In genomic region chr17:45628885-45629855, GRCm38 (mm10) we compare ENCODE assay signal across 9 mouse cellular contexts. TPM values are rescaled to one million over a fixed set of nuclear protein-coding genes. Genes with fewer than 3 reads are reported as not detected.
DNase-seq lines count a peak whose midpoint lies in the region; ATAC-seq lines count a peak whose summit lies in the region.
"Had no signal": no experiment of that assay in that cellular context is flagged by ENCODE, and none has a peak within 500 bp of the region (broad histone marks: within the 10 kb centered on the region; RNA-seq: fewer than 3 reads in every experiment).

No protein-coding gene starts in this region.

- peak overlapping the region; percentile 82 for H3K27ac ChIP-seq in forebrain, embryonic 15.5 days (replicated peaks)
- H3K27ac ChIP-seq in midbrain, embryonic 13.5 days = no peak overlapping the region

- no peaks in the 10 kb centered on the region for H3K36me3 ChIP-seq in forebrain, embryonic 15.5 days
- no peaks in the 10 kb centered on the region for H3K36me3 ChIP-seq in midbrain, embryonic 13.5 days

- DNase-seq in heart, adult 18-20 months = peak; percentile 35 to 36
- no peak for DNase-seq in heart, postnatal 25 days (ENCODE audit: low spot score)
- DNase-seq in kidney, adult 9 months = peak; percentile 41
- no peak for DNase-seq in cerebellum, adult 9-11 months
- no peak for DNase-seq in layer of hippocampus, adult 8-10 months (ENCODE audit: low spot score in 2 of 2)
- no peak for DNase-seq in left cerebral cortex, adult 9 months (ENCODE audit: low spot score in 2 of 2)

- H3K9ac ChIP-seq in forebrain, embryonic 15.5 days (replicated peaks) = peak overlapping the region; percentile 62; the same call in 1 of the 2 replicates
- no peak overlapping the region for H3K9ac ChIP-seq in midbrain, embryonic 13.5 days (replicated peaks)

- 74% methylated on average over 13 of the region's 13 CpGs for WGBS in forebrain, embryonic 15.5 days
- WGBS in midbrain, embryonic 13.5 days = 69% methylated on average over 13 of the region's 13 CpGs

- H3K9me3 ChIP-seq in forebrain, embryonic 15.5 days = no peaks in the 10 kb centered on the region
- H3K9me3 ChIP-seq in midbrain, embryonic 13.5 days = no peaks in the 10 kb centered on the region

- H3K4me3 ChIP-seq in forebrain, embryonic 15.5 days = peak overlapping the region; percentile 49
- peak overlapping the region; percentile 42 for H3K4me3 ChIP-seq in midbrain, embryonic 13.5 days (replicated peaks)

- H3K27me3 ChIP-seq in forebrain, embryonic 15.5 days = no peaks in the 10 kb centered on the region
- H3K27me3 ChIP-seq in midbrain, embryonic 13.5 days = 0 out of 2 replicates have a peak, but pooled peaks cover 5% of the 10 kb centered on the region
- H3K27me3 ChIP-seq: CH12.LX had no signal

- peaks cover 19% of the 10 kb centered on the region for H3K4me1 ChIP-seq in forebrain, embryonic 15.5 days
- H3K4me1 ChIP-seq in midbrain, embryonic 13.5 days (replicated peaks) = peaks cover 15% of the 10 kb centered on the region

- intact Hi-C loops in heart, postnatal 25 days (cut with DNase I) = loop anchor here (1.0 kb wide), 1 partner anchor 46 kb away; no protein-coding TSS in a partner anchor

- ATAC-seq in forebrain, embryonic 15.5 days (replicated peaks) = peak; percentile 25; the same call in 1 of the 2 replicates
- ATAC-seq in midbrain, embryonic 13.5 days = no peak; the same call in 1 of the 2 replicates

- H3K4me2 ChIP-seq in forebrain, embryonic 15.5 days (replicated peaks) = peak overlapping the region; percentile 83
- peak overlapping the region; percentile 64 for H3K4me2 ChIP-seq in midbrain, embryonic 13.5 days (replicated peaks)

RNA-seq across cellular contexts. Expression of gene Mymx, which starts 27.3 kb away (rescaled TPM):
- total RNA-seq in heart, adult 18-20 months (2021) = not detected
- total RNA-seq in heart, postnatal 25 days (2021) = not detected
- not detected in 2 replicates for polyA plus RNA-seq in forebrain, embryonic 15.5 days (2015; fragmentation: Nextera tagmentation; extraction: Ambion mirVana)
- not detected in 2 replicates for polyA plus RNA-seq in midbrain, embryonic 13.5 days (2015; fragmentation: Nextera tagmentation; extraction: Ambion mirVana)
- total RNA-seq in layer of hippocampus, adult 8-10 months (2022) = not detected
- total RNA-seq: CH12.LX had no signal

RNA-seq across cellular contexts. Expression of gene Slc29a1, which starts 29.8 kb away (rescaled TPM):
- 10 to 100 TPM; 65.0 to 67.4 TPM for total RNA-seq in heart, adult 18-20 months (2021)
- 10 to 100 TPM; 77.9 to 78.4 TPM for total RNA-seq in heart, postnatal 25 days (2021)
- 62.5 and 63.7 TPM in 2 replicates for polyA plus RNA-seq in forebrain, embryonic 15.5 days (2015; fragmentation: Nextera tagmentation; extraction: Ambion mirVana)
- 29.7 and 30.4 TPM in 2 replicates for polyA plus RNA-seq in midbrain, embryonic 13.5 days (2015; fragmentation: Nextera tagmentation; extraction: Ambion mirVana)
- 10 to 100 TPM; 19.4 to 26.3 (median 21.0) TPM for total RNA-seq in layer of hippocampus, adult 8-10 months (2022)

RNA-seq across cellular contexts. Expression of gene Capn11, which starts 30.0 kb away (rescaled TPM):
- under 1 TPM; 0.17 to 0.57 TPM for total RNA-seq in heart, adult 18-20 months (2021)
- total RNA-seq in heart, postnatal 25 days (2021) = not detected
- polyA plus RNA-seq in forebrain, embryonic 15.5 days (2015; fragmentation: Nextera tagmentation; extraction: Ambion mirVana) = 0.83 and 1.00 TPM in 2 replicates
- 0.52 and 0.92 TPM in 2 replicates for polyA plus RNA-seq in midbrain, embryonic 13.5 days (2015; fragmentation: Nextera tagmentation; extraction: Ambion mirVana)
- total RNA-seq in layer of hippocampus, adult 8-10 months (2022) = 1 to 10 TPM in 1 of 4 experiments, under 1 TPM in 3; 0.22 to 1.1 (median 0.41) TPM
- total RNA-seq: CH12.LX had no signal

RNA-seq across cellular contexts. Expression of gene Hsp90ab1, which starts 56.1 kb away (rescaled TPM):
- total RNA-seq in heart, adult 18-20 months (2021) = 1,000 to 10,000 TPM; 1,354 to 1,581 TPM
- 1,000 to 10,000 TPM; 1,042 to 1,257 TPM for total RNA-seq in heart, postnatal 25 days (2021)
- polyA plus RNA-seq in forebrain, embryonic 15.5 days (2015; fragmentation: Nextera tagmentation; extraction: Ambion mirVana) = 1,627 and 1,637 TPM in 2 replicates
- 1,587 and 1,677 TPM in 2 replicates for polyA plus RNA-seq in midbrain, embryonic 13.5 days (2015; fragmentation: Nextera tagmentation; extraction: Ambion mirVana)
- 1,000 to 10,000 TPM; 1,566 to 2,023 (median 1,742) TPM for total RNA-seq in layer of hippocampus, adult 8-10 months (2022)

RNA-seq across cellular contexts. Expression of gene Mrpl14, which starts 57.0 kb away (rescaled TPM):
- total RNA-seq in heart, adult 18-20 months (2021) = 100 to 1,000 TPM; 160 to 167 TPM
- 100 to 1,000 TPM; 132 to 139 TPM for total RNA-seq in heart, postnatal 25 days (2021)
- 122 and 125 TPM in 2 replicates for polyA plus RNA-seq in forebrain, embryonic 15.5 days (2015; fragmentation: Nextera tagmentation; extraction: Ambion mirVana)
- polyA plus RNA-seq in midbrain, embryonic 13.5 days (2015; fragmentation: Nextera tagmentation; extraction: Ambion mirVana) = 115 and 121 TPM in 2 replicates
- 10 to 100 TPM; 36.8 to 48.9 (median 39.1) TPM for total RNA-seq in layer of hippocampus, adult 8-10 months (2022)

Comparison
In these comparisons a context has a peak if more than half of its experiments do, and no peak if none do; other contexts are left out.
1. DNase-seq: peak in heart, adult 18-20 months (2 of 2) and kidney, adult 9 months (single experiment); none in heart, postnatal 25 days (single experiment), cerebellum, adult 9-11 months (single experiment), layer of hippocampus, adult 8-10 months (0 of 2) and left cerebral cortex, adult 9 months (0 of 2).